Mouse (Mus musculus) forebrain, embryonic 10.5 days (tissue): Measurements from ENCODE around the gene Plin5. TPM values are rescaled to one million over a fixed set of nuclear protein-coding genes. Genes with fewer than 3 reads are reported as not detected.
A peak's percentile ranks its signal among the peaks of the same experiment; 100 is the strongest.
"Not testable (repeated sequence)": the region's sequence is repeated elsewhere in the genome, so short reads cannot be mapped to it uniquely, and the experiment has no call there.

Experiments
- DNase-seq: peaks from one replicate; pipeline ENCODE4 v3.0.0-alpha.2; 2017; ENCODE audit warnings: low spot score; ENCODE audit errors: extremely low spot score
- H3K27ac ChIP-seq: fragments of 300-500 bp; sonication (generic); 2 replicates; pipeline ENCODE4 v1.5.1; 2016; ENCODE audit warnings: mild to moderate bottlenecking
- H3K27me3 ChIP-seq: fragments of 300-500 bp; sonication (generic); 2 replicates; pipeline ENCODE4 v1.6.1; 2016; ENCODE audit warnings: mild to moderate bottlenecking; ENCODE audit not compliant: poor library complexity, severe bottlenecking
- H3K36me3 ChIP-seq: fragments of 300-500 bp; sonication (generic); replicated peaks from 2 replicates; pipeline ENCODE4 v1.6.1; 2016; ENCODE audit warnings: mild to moderate bottlenecking, moderate library complexity
- H3K4me1 ChIP-seq: fragments of 300-500 bp; sonication (generic); 2 replicates; pipeline ENCODE4 v1.6.1; 2016
- H3K4me3 ChIP-seq: fragments of 300-500 bp; sonication (generic); 2 replicates; pipeline ENCODE4 v1.5.1; 2016; ENCODE audit warnings: mild to moderate bottlenecking, moderate library complexity
- H3K9me3 ChIP-seq: fragments of 300-500 bp; sonication (generic); 2 replicates; pipeline ENCODE4 v1.6.1; 2016; ENCODE audit warnings: mild to moderate bottlenecking, moderate library complexity
- WGBS: fragments of 180-500 bp; shearing (Covaris S2); methylation state at CpG from one replicate; pipeline ENCODE4 v1.1.7; 2016; 5-methylcytosine and 5-hydroxymethylcytosine counted together
- polyA plus RNA-seq: library from polyadenylated mRNA; unstranded; fragments of >200 nt; fragmentation: Nextera tagmentation; extraction: Ambion mirVana; gene quantifications from 2 replicates; pipeline ENCODE4 v1.2.1, GENCODE M21; 2016

Plin5 gene
- polyA plus RNA-seq, 1 experiment from 2014 or later: 0.33 TPM

DNA sequence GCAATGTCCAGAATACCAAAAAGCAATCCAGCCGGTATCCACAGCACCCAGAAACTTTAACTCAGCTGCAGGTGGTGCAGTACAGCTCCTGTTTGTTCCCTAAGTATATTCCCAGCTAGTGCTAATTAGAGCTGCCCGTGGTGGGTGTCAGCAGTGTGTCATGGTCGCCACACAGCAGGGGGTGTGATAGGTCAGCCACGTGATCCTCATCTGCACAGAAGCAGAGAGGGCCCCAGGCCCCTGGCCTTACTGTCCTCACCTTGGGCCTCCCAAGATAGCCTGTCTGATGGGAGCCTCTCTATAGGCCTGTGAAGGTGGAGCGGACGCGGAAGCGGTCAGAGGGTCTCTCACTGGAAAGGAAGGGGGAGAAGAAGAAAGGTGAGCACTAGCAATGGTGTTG, 19.2 kb downstream of the Plin5 start:
- Histone ChIP-seq H3K4me1 (no peaks in the 10 kb centered on the region), H3K4me3 (no peak overlapping the region), H3K27me3 (no peaks in the 10 kb centered on the region), H3K9me3 (no peaks in the 10 kb centered on the region), H3K27ac (no peak overlapping the region), H3K36me3 (peaks cover 98% of the 10 kb centered on the region)
- WGBS: 95% methylated on average over 8 of the region's 8 CpGs
- DNase-seq: no peak

DNA sequence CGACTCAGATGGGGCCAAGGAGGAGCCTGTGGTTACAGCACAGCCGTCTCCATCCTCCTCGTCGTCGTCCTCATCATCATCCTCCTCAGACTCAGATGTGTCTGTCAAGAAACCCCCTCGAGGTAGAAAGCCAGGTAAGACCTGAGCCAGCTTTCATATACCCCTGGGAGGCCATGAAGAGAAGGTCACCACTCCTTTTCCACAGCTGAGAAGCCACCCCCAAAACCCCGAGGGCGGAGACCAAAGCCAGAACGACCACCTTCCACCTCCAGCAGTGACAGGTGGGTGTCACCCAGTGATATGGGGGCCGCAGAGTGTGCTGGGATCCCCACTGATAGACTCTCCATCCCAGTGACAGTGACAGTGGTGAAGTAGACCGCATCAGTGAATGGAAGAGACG, 20.5 kb downstream of the Plin5 start:
- H3K4me3 ChIP-seq: no peak overlapping the region
- DNase-seq: no peak
- H3K27ac ChIP-seq: no peak overlapping the region
- no peaks in the 10 kb centered on the region for H3K27me3 ChIP-seq
- no peaks in the 10 kb centered on the region for H3K9me3 ChIP-seq
- WGBS: 93% methylated on average over 12 of the region's 12 CpGs
- no peaks in the 10 kb centered on the region for H3K4me1 ChIP-seq
- peaks cover 92% of the 10 kb centered on the region for H3K36me3 ChIP-seq

DNA sequence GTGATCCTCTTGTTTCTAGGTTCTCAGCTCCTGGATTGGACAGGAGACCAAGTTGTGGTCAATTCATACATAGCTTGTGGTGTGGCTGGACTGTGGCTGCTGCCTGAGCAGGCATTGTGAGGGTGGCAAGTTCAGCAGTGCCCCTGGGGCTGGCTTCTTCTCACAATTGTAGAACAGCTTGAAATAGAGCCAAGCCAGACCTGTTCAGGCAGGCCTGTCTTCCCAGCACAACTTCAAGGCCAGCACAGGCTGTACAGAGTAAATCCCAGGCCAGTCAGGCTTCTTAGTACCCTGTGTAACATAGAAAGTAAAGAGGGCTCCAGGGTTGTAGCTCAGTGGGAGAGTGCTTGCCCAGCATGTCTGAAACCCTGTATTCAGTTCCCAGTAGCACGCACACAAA, 24.6 kb downstream of the Plin5 start:
- Histone ChIP-seq H3K27ac (no peak overlapping the region), H3K27me3 (no peaks in the 10 kb centered on the region), H3K36me3 (peaks cover 83% of the 10 kb centered on the region), H3K4me1 (no peaks in the 10 kb centered on the region), H3K4me3 (no peak overlapping the region; the same call in 1 of the 2 replicates), H3K9me3 (no peaks in the 10 kb centered on the region)
- WGBS: 94% methylated on average over 1 of the region's 1 CpGs
- DNase-seq: no peak

DNA sequence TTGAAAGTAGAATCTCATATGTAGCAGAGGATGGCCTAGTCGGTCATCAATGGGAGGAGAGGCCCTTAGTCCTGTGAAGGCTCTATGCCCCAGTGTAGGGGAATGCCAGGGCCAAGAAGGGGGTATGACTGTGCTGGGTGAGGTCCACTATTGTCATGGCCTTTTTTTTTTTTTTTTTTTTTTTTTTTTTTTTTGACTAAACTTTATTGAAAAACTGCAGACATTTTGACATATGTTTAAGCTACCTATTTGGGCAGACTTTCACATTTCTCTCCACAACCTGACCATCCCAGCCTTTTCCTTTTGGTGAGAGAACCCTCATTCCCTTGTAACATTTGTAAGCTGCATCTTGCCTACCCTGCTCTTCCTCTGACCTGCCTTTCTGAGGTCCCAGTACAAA, 25.1 kb downstream of the Plin5 start:
- H3K27ac ChIP-seq: no peak overlapping the region
- no peak for DNase-seq
- no peaks in the 10 kb centered on the region for H3K4me1 ChIP-seq
- WGBS: 76% methylated on average over 1 of the region's 1 CpGs
- peaks cover 83% of the 10 kb centered on the region for H3K36me3 ChIP-seq
- H3K9me3 ChIP-seq: no peaks in the 10 kb centered on the region
- no peaks in the 10 kb centered on the region for H3K27me3 ChIP-seq
- H3K4me3 ChIP-seq: no peak overlapping the region; the same call in 1 of the 2 replicates

DNA sequence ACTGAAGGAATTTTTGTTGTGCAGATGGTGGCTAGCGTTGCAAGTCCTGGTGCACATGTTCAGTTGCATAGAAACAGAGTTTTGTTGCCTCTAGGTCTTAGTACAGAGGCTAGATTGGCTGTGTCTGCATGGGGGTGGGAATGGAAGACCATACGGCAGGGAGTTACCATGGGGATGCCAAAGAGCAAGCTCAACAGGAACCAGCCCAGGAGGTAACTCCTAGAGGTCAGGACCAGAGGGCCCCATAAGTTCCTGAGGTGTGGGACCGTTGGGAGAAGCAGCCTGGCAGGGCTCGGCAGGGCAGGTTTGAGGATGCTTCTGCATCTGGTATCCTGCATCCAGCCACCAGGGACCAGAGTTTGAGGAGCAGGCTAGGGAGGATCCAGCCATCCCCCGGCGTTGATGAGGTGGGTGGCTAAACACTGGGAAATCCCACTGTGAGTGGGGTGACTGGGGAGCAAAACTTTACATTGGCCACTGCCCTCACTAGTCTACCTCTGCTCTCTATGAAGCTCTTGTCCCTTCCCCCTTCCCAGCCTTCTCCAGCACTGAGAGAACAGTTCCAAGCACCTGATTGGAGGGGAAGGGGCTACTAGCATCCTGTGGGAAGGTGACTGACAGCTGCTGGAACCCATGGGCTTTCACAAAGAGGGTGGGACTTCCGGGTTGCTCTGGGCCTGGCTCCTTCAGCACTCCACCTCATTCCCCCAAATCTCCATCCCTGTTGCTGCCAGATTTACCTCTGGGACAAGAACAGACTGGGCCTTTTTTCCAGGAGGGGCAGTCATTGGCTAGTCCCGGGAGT, 36.4 kb downstream of the Plin5 start:
- H3K27me3 ChIP-seq: no peaks in the 10 kb centered on the region
- H3K9me3 ChIP-seq: no peaks in the 10 kb centered on the region
- peak; percentile 82 for DNase-seq
- peaks cover 31% of the 10 kb centered on the region for H3K4me1 ChIP-seq
- WGBS: 7% methylated on average over 8 of the region's 8 CpGs
- peak overlapping the region; percentile 94 for H3K4me3 ChIP-seq
- peaks cover 41% of the 10 kb centered on the region for H3K36me3 ChIP-seq
- H3K27ac ChIP-seq: peak overlapping the region; percentile 91

DNA sequence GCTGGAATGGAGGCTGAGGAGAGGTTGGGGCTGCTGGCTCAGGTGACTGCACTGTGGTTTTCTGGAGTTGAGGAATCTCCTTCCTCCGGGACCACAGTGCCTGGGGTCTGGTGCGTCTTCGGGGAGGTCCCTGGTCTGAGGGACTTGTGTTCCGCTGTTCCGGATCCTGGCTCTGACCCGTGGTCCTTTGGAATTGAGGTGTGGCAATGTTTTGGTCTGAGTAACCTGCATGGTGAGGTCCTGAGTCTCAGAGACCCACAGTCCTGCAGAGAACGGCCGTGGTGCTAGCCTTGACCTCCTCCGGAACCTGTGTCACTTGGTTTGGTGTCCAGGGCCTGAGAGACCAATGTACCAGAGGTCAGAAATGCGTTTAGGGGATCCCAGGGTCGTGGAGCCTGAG, 37.5 kb downstream of the Plin5 start:
- Histone ChIP-seq H3K9me3 (no peaks in the 10 kb centered on the region), H3K36me3 (peaks cover 30% of the 10 kb centered on the region), H3K4me1 (peaks cover 40% of the 10 kb centered on the region), H3K27me3 (no peaks in the 10 kb centered on the region), H3K27ac (peak overlapping the region; percentile 91), H3K4me3 (peak overlapping the region; percentile 94)
- DNase-seq: no peak
- 3% methylated on average over 11 of the region's 11 CpGs for WGBS

DNA sequence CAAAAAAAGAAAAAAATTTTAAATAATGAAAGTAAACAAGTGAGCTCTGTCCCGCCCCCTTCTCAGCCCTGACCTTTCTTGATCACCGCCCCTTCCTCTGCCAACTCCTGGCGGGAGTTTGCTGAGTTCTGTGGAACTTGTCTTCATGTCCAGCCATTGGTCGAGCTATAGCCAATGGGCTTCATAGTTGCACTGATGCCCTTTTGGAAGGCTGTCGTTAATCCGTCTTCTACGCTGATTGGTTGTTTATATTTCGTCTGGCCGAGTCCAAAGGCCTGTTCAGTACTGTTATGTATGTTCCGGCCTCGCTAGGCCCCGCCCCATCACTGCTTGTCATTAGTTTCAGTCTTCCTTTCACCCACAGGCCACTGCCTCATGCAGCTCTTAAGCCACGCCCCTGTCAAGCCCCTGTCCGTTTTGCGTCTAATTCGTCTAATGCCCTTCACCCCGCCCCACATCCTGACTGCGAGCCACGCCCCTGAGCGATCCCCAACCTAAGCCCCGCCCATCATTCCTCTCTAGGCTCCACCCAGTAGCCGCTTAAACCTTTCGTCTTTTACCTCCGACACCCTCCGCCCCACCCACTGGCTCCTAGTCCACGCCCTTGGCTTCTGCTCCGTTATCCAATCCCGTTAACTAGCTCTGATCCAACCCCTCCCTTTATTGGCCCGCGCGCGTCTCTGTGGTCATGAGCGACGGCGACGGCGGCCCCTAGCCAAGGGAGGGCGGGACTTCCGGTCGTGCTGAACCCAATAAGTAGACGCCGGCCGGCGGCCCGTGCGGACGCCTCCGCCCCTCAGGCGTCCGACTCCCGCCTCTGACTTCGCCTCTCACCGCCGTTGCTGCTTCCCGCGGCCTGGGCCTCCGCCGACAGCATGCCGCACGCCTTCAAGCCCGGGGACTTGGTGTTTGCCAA, 38.3 kb downstream of the Plin5 start, which contains the start of gene Hdgfl2:
TSS of gene Hdgfl2 (plus strand) at position 755 of the 916 bp plus-strand sequence.
- Histone ChIP-seq H3K4me3 (peak within 1 kb of the TSS; percentile 94), H3K36me3 (peaks cover 22% of the 10 kb centered on the region), H3K9me3 (no peaks in the 10 kb centered on the region), H3K27ac (peak within 1 kb of the TSS; percentile 91), H3K4me1 (peaks cover 45% of the 10 kb centered on the region), H3K27me3 (no peaks in the 10 kb centered on the region)
- DNase-seq: peak; percentile 99
- under 1% methylated on average over 61 of the region's 61 CpGs for WGBS

DNA sequence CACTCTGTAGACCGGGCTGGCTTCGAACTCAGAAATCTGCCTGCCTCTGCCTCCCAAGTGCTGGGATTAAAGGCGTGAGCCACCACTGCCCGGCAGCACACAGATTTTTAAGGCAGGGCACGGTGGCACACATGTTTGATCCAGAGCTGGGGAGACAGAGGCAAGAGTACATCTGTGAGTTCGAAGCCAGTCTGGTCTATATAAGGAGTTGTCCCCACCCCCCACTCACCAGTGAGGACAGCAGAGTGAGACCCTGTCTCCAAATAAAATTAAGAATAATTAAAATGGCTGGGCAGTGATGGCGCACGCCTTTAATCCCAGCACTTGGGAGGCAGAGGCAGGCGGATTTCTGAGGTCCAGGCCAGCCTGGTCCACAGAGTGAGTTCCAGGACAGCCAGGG, 39.0 kb downstream of the Plin5 start:
- H3K36me3 ChIP-seq: peaks cover 16% of the 10 kb centered on the region
- H3K4me3 ChIP-seq: peak overlapping the region; percentile 94
- peaks cover 52% of the 10 kb centered on the region for H3K4me1 ChIP-seq
- 63% methylated on average over 9 of the region's 9 CpGs for WGBS
- not testable (repeated sequence) for H3K27me3 ChIP-seq, H3K9me3 ChIP-seq, DNase-seq
- H3K27ac ChIP-seq: peak overlapping the region; percentile 75

DNA sequence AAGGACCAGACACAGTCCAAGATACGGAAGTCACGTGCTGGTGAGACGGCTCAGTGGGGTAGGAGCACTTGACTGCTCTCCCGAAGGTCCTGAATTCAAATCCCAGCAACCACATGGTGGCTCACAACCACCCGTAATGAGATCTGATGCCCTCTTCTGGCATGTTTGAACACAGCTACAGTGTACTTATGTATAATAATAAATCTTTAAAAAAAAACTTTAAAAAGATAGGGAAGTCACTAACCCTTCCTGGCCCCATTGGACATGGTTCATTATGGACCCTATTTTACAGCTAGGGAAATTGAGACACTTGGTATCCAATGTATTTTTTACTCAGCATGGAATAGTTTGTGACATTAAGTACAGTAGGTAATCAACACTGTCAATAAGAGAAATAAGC, 39.9 kb downstream of the Plin5 start:
- DNase-seq: no peak
- H3K27me3 ChIP-seq: no peaks in the 10 kb centered on the region
- H3K9me3 ChIP-seq: no peaks in the 10 kb centered on the region
- H3K27ac ChIP-seq: no peak overlapping the region
- no peak overlapping the region for H3K4me3 ChIP-seq
- peaks cover 14% of the 10 kb centered on the region for H3K36me3 ChIP-seq
- peaks cover 59% of the 10 kb centered on the region for H3K4me1 ChIP-seq
- 89% methylated on average over 5 of the region's 5 CpGs for WGBS

DNA sequence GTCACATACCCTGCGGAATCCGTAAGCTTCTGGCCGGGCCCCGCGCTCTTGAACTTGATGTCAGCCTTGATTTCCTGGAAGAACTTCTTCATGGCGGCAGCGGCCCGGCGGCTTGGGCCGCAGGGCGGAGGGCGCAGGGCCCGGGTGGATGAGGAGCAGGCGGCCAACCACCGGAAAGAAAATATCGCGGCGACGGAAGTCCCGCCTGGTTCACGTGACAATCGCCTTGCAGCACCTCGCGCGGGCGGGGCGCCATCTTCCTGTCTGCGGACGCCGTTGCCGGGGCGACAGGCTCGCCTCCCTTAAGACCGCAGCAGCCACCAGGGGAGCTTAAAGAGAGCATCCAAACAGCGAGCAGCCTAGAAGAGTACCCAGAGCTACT, 42.6 kb downstream of the Plin5 start, which contains the start of gene Ubxn6:
TSS of gene Ubxn6 (minus strand) at position 202 of the 382 bp plus-strand sequence.
- no peaks in the 10 kb centered on the region for H3K9me3 ChIP-seq
- no peaks in the 10 kb centered on the region for H3K27me3 ChIP-seq
- H3K4me1 ChIP-seq: peaks cover 32% of the 10 kb centered on the region
- peak within 1 kb of the TSS; percentile 89 for H3K27ac ChIP-seq
- peak; percentile 97 for DNase-seq
- WGBS: under 1% methylated on average over 35 of the region's 35 CpGs
- H3K36me3 ChIP-seq: peaks cover 33% of the 10 kb centered on the region
- H3K4me3 ChIP-seq: peak within 1 kb of the TSS; percentile 69

DNA sequence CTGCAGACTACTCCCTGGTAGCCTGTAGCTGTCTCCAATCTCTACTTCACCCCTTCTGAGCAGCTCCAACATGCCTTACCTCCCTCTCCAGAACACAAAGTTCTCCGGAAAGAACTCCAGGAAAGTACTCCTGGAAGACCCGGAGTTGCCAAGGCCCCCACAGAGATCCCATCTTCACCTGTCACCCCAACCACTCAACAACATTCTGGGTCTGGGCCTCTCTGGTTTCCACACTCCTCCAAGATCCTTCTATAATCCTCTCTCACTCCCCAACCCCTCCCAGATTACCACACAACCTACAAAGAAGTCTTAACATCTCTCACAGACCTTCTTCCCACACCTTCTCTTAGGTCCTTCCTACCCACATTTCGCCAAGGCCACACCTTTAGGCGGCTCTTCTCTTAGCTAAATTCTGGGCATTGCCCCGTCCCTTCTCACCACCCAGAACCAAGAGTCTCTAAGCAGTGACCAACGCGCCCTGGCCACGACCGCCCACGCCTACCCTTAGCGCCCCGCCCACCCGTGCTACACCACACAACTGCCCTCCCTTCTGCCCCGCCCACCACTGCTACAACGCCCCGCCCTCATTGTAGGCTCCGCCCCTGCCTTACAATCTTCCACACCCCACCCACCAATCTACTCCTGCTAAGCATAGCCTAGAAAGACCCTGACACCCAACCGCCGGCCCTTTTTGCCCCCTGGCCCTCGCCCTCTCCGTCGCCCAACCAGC, 43.1 kb downstream of the Plin5 start:
- H3K36me3 ChIP-seq: peaks cover 39% of the 10 kb centered on the region
- peaks cover 32% of the 10 kb centered on the region for H3K4me1 ChIP-seq
- H3K4me3 ChIP-seq: peak overlapping the region; percentile 69
- 10% methylated on average over 22 of the region's 22 CpGs for whole genome bisulfite sequencing
- no peaks in the 10 kb centered on the region for H3K27me3 ChIP-seq
- peak overlapping the region; percentile 89 for H3K27ac ChIP-seq
- DNase-seq: peak; percentile 88
- H3K9me3 ChIP-seq: no peaks in the 10 kb centered on the region

DNA sequence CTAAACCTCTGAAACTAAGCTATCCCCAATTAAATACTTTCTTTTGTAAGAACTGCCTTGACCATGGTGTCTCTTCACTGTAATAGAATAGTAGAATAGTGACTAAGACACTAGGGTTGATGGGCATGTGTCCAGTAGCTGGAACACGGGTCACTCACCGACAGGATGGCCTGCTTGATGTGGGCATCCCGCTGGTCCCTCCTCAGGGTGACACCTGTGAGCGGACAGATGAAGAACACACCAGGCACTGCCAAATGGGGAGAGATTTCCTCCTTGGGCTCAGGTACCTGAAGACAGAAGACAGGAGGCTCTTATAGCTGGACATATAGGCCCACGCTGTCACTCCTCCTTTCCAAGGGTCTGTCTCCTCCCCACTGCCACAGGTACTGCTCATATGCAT, 45.2 kb downstream of the Plin5 start:
- WGBS: 90% methylated on average over 5 of the region's 5 CpGs
- no peak overlapping the region for H3K27ac ChIP-seq
- no peak overlapping the region for H3K4me3 ChIP-seq
- H3K36me3 ChIP-seq: peaks cover 59% of the 10 kb centered on the region
- no peaks in the 10 kb centered on the region for H3K27me3 ChIP-seq
- DNase-seq: no peak
- H3K4me1 ChIP-seq: peaks cover 28% of the 10 kb centered on the region
- H3K9me3 ChIP-seq: no peaks in the 10 kb centered on the region
